Mouse (Mus musculus): ENCODE measurements around the gene Cdc37.

- no peak for TF ChIP-seq CTCF (IDR thresholded peaks at IDR 0.05; ENCODE audit: insufficient read depth, low read length)
- TF ChIP-seq POLR2A (IDR thresholded peaks at IDR 0.05; ENCODE audit: borderline replicate concordance, extremely low read depth, low read depth, low read length): no peak
Measured at GRCm38 (mm10) chr9:21153331-21153730, 3.5 kb upstream of the Cdc37 start.

Data from lung, adult 2 months (tissue).